Mouse (Mus musculus): ENCODE results near the gene Stag1. TPM values are rescaled to one million over a fixed set of nuclear protein-coding genes. Genes with fewer than 3 reads are reported as not detected.

Stag1 gene
- 36.4 and 50.7 TPM in 2 replicates for polyA plus RNA-seq (2014; fragmentation: Nextera tagmentation; extraction: Ambion mirVana)

GRCm38 (mm10) chr9:100597546-100597945 is at the start of gene Stag1:
Gene Stag1, plus strand, starts transcription at chr9:100597798.
- 93% methylated on average over 8 of the region's 8 CpGs for WGBS
- ATAC-seq = no peak
- peaks cover 11% of the 10 kb centered on the region for H3K4me1 ChIP-seq (ENCODE audit: control insufficient read depth, insufficient read depth, low read length)

GRCm38 (mm10) chr9:100548313-100548712 is 49.3 kb upstream of the Stag1 start:
- Histone ChIP-seq H3K27ac (ENCODE audit: low read depth, low read length) (no peak overlapping the region), H3K4me1 (ENCODE audit: control insufficient read depth, insufficient read depth, low read length) (peaks cover 7% of the 10 kb centered on the region; the same call in 1 of the 2 replicates), H3K4me3 (ENCODE audit: low read depth, low read length) (no peak overlapping the region), H3K27me3 (replicated peaks; ENCODE audit: control insufficient read depth, insufficient read depth, low read length) (no peaks in the 10 kb centered on the region), H3K36me3 (ENCODE audit: control insufficient read depth, insufficient read depth, low read length) (no peaks in the 10 kb centered on the region), H3K9ac (ENCODE audit: low read length) (no peak overlapping the region), H3K9me3 (replicated peaks; ENCODE audit: control insufficient read depth, low read length) (peaks cover 9% of the 10 kb centered on the region; the same call in 1 of the 2 replicates), H3K4me2 (ENCODE audit: low read length) (no peak overlapping the region)
- ATAC-seq (no peak), DNase-seq (ENCODE audit: low spot score) (no peak)
- 89% methylated on average over 2 of the region's 2 CpGs for WGBS

More at GRCm38 (mm10) chr9:100597546-100597945, at the start of gene Stag1:
- H3K36me3 ChIP-seq (ENCODE audit: control insufficient read depth, insufficient read depth, low read length) = no peaks in the 10 kb centered on the region
- H3K4me2 ChIP-seq (ENCODE audit: low read length) = no peak within 1 kb of the TSS
- no peak within 1 kb of the TSS for H3K27ac ChIP-seq (ENCODE audit: low read depth, low read length)
- no peaks in the 10 kb centered on the region for H3K27me3 ChIP-seq (replicated peaks; ENCODE audit: control insufficient read depth, insufficient read depth, low read length)
- no peaks in the 10 kb centered on the region for H3K9me3 ChIP-seq (replicated peaks; ENCODE audit: control insufficient read depth, low read length)
- no peak within 1 kb of the TSS for H3K4me3 ChIP-seq (ENCODE audit: low read depth, low read length)
- DNase-seq (ENCODE audit: low spot score) = no peak
- H3K9ac ChIP-seq (ENCODE audit: low read length) = no peak within 1 kb of the TSS

- WGBS = 69% methylated on average over 5 of the region's 5 CpGs
- H3K27me3 ChIP-seq (replicated peaks; ENCODE audit: control insufficient read depth, insufficient read depth, low read length) = no peaks in the 10 kb centered on the region
- no peak overlapping the region for H3K4me3 ChIP-seq (ENCODE audit: low read depth, low read length)
- no peaks in the 10 kb centered on the region for H3K36me3 ChIP-seq (ENCODE audit: control insufficient read depth, insufficient read depth, low read length)
- ATAC-seq (no peak), DNase-seq (ENCODE audit: low spot score) (no peak)
- H3K9ac ChIP-seq (ENCODE audit: low read length) = no peak overlapping the region
- H3K4me2 ChIP-seq (ENCODE audit: low read length) = no peak overlapping the region
- H3K9me3 ChIP-seq (replicated peaks; ENCODE audit: control insufficient read depth, low read length) = no peaks in the 10 kb centered on the region
- no peak overlapping the region for H3K27ac ChIP-seq (ENCODE audit: low read depth, low read length)
- H3K4me1 ChIP-seq (ENCODE audit: control insufficient read depth, insufficient read depth, low read length) = no peaks in the 10 kb centered on the region
Measured at GRCm38 (mm10) chr9:100555686-100556085, 41.9 kb upstream of the Stag1 start.

GRCm38 (mm10) chr9:100558023-100558573 is 39.5 kb upstream of the Stag1 start:
- H3K4me2 ChIP-seq (ENCODE audit: low read length) = no peak overlapping the region
- WGBS = 37% methylated on average over 4 of the region's 4 CpGs
- no peaks in the 10 kb centered on the region for H3K36me3 ChIP-seq (ENCODE audit: control insufficient read depth, insufficient read depth, low read length)
- peak; percentile 88 for DNase-seq (ENCODE audit: low spot score)
- no peaks in the 10 kb centered on the region for H3K4me1 ChIP-seq (ENCODE audit: control insufficient read depth, insufficient read depth, low read length)
- H3K27me3 ChIP-seq (replicated peaks; ENCODE audit: control insufficient read depth, insufficient read depth, low read length) = no peaks in the 10 kb centered on the region
- no peak overlapping the region for H3K9ac ChIP-seq (ENCODE audit: low read length)
- ATAC-seq = peak; percentile 76
- no peak overlapping the region for H3K27ac ChIP-seq (ENCODE audit: low read depth, low read length)
- H3K9me3 ChIP-seq (replicated peaks; ENCODE audit: control insufficient read depth, low read length) = no peaks in the 10 kb centered on the region
- H3K4me3 ChIP-seq (ENCODE audit: low read depth, low read length) = no peak overlapping the region

- H3K4me2 ChIP-seq (ENCODE audit: low read length) = no peak overlapping the region
- H3K4me1 ChIP-seq (ENCODE audit: control insufficient read depth, insufficient read depth, low read length) = no peaks in the 10 kb centered on the region
- H3K9me3 ChIP-seq (replicated peaks; ENCODE audit: control insufficient read depth, low read length) = no peaks in the 10 kb centered on the region
- DNase-seq (ENCODE audit: low spot score) (no peak), ATAC-seq (no peak)
- H3K27ac ChIP-seq (ENCODE audit: low read depth, low read length) = no peak overlapping the region
- no peak overlapping the region for H3K4me3 ChIP-seq (ENCODE audit: low read depth, low read length)
- no peak overlapping the region for H3K9ac ChIP-seq (ENCODE audit: low read length)
- H3K27me3 ChIP-seq (replicated peaks; ENCODE audit: control insufficient read depth, insufficient read depth, low read length) = no peaks in the 10 kb centered on the region
- H3K36me3 ChIP-seq (ENCODE audit: control insufficient read depth, insufficient read depth, low read length) = no peaks in the 10 kb centered on the region
Measured at GRCm38 (mm10) chr9:100558991-100559390, 38.6 kb upstream of the Stag1 start.

- H3K27me3 ChIP-seq (replicated peaks; ENCODE audit: control insufficient read depth, insufficient read depth, low read length) = no peaks in the 10 kb centered on the region
- no peak overlapping the region for H3K4me2 ChIP-seq (ENCODE audit: low read length)
- no peaks in the 10 kb centered on the region for H3K36me3 ChIP-seq (ENCODE audit: control insufficient read depth, insufficient read depth, low read length)
- H3K9ac ChIP-seq (ENCODE audit: low read length) = no peak overlapping the region
- ATAC-seq (peak; percentile 87), DNase-seq (ENCODE audit: low spot score) (peak; percentile 80)
- no peak overlapping the region for H3K27ac ChIP-seq (ENCODE audit: low read depth, low read length)
- no peak overlapping the region for H3K4me3 ChIP-seq (ENCODE audit: low read depth, low read length)
- 66% methylated on average over 10 of the region's 10 CpGs for WGBS
- no peaks in the 10 kb centered on the region for H3K9me3 ChIP-seq (replicated peaks; ENCODE audit: control insufficient read depth, low read length)
- no peaks in the 10 kb centered on the region for H3K4me1 ChIP-seq (ENCODE audit: control insufficient read depth, insufficient read depth, low read length)
Measured at GRCm38 (mm10) chr9:100560251-100560890, 37.2 kb upstream of the Stag1 start.

GRCm38 (mm10) chr9:100569798-100570625 is 27.6 kb upstream of the Stag1 start:
- Histone ChIP-seq H3K9me3 (replicated peaks; ENCODE audit: control insufficient read depth, low read length) (no peaks in the 10 kb centered on the region), H3K27me3 (replicated peaks; ENCODE audit: control insufficient read depth, insufficient read depth, low read length) (no peaks in the 10 kb centered on the region), H3K4me2 (ENCODE audit: low read length) (peak overlapping the region; percentile 83), H3K4me1 (ENCODE audit: control insufficient read depth, insufficient read depth, low read length) (peaks cover 5% of the 10 kb centered on the region; the same call in 1 of the 2 replicates), H3K9ac (ENCODE audit: low read length) (peak overlapping the region; percentile 75), H3K4me3 (ENCODE audit: low read depth, low read length) (peak overlapping the region; percentile 69), H3K27ac (ENCODE audit: low read depth, low read length) (no peak overlapping the region), H3K36me3 (ENCODE audit: control insufficient read depth, insufficient read depth, low read length) (no peaks in the 10 kb centered on the region)
- 11% methylated on average over 32 of the region's 32 CpGs for WGBS
- ATAC-seq = peak; percentile 40
- DNase-seq (ENCODE audit: low spot score) = peak; percentile 51

GRCm38 (mm10) chr9:100570626-100571233 is 26.9 kb upstream of the Stag1 start, which contains the start of gene Slc35g2:
Gene Slc35g2, minus strand, starts transcription at chr9:100571090.
- H3K36me3 ChIP-seq (ENCODE audit: control insufficient read depth, insufficient read depth, low read length) = no peaks in the 10 kb centered on the region
- DNase-seq (ENCODE audit: low spot score) (peak; percentile 79), ATAC-seq (peak; percentile 94)
- H3K9me3 ChIP-seq (replicated peaks; ENCODE audit: control insufficient read depth, low read length) = no peaks in the 10 kb centered on the region
- H3K4me1 ChIP-seq (ENCODE audit: control insufficient read depth, insufficient read depth, low read length) = peaks cover 5% of the 10 kb centered on the region; the same call in 1 of the 2 replicates
- H3K27ac ChIP-seq (ENCODE audit: low read depth, low read length) = no peak within 1 kb of the TSS
- no peaks in the 10 kb centered on the region for H3K27me3 ChIP-seq (replicated peaks; ENCODE audit: control insufficient read depth, insufficient read depth, low read length)
- H3K4me3 ChIP-seq (ENCODE audit: low read depth, low read length) = peak within 1 kb of the TSS; percentile 69
- under 1% methylated on average over 55 of the region's 55 CpGs for WGBS
- H3K4me2 ChIP-seq (ENCODE audit: low read length) = peak within 1 kb of the TSS; percentile 83
- peak within 1 kb of the TSS; percentile 75 for H3K9ac ChIP-seq (ENCODE audit: low read length)
